Mouse (Mus musculus): ENCODE measurements around the gene Fbrsl1.

GRCm38 (mm10) chr5:110467725-110468124, 19.4 kb upstream of the Fbrsl1 start:
- TF ChIP-seq POLR2A (IDR thresholded peaks at IDR 0.05; ENCODE audit: low read depth, low read length) (no peak), CTCF (IDR thresholded peaks at IDR 0.05; ENCODE audit: borderline replicate concordance, insufficient read depth, low read length) (no peak)

Data from embryonic fibroblast, embryonic 13.5 days (primary cell).